Mouse (Mus musculus) hindbrain, embryonic 16.5 days (tissue): ENCODE measurements at regions not wholly inside any gene's neighbourhood (a gene's known extent, or its start where the extent isn't known, plus 50 kb on each side); places are given as distances from the start of the nearest gene placed in this dataset.

Experiments used
- ATAC-seq: fragments of 200-750 bp; cut with Nextera tagmentation; 2 replicates; pipeline ENCODE4 v1.8.0; 2017; ENCODE audit warnings: moderate TSS enrichment, moderate library complexity
- H3K27ac ChIP-seq: fragments of 300-500 bp; sonication (generic); 2 replicates; pipeline ENCODE4 v1.5.1; 2014; ENCODE audit warnings: low read depth, mild to moderate bottlenecking, control low read depth, low read length, moderate library complexity
- H3K27me3 ChIP-seq: fragments of 300-500 bp; sonication (generic); replicated peaks from 2 replicates; pipeline ENCODE4 v1.6.1; 2014; ENCODE audit warnings: low read length; ENCODE audit not compliant: control insufficient read depth, insufficient read depth
- H3K36me3 ChIP-seq: fragments of 300-500 bp; sonication (generic); 2 replicates; pipeline ENCODE4 v1.6.1; 2014; ENCODE audit warnings: mild to moderate bottlenecking, low read length, moderate library complexity, mixed read lengths; ENCODE audit not compliant: control insufficient read depth, insufficient read depth
- H3K4me1 ChIP-seq: fragments of 300-500 bp; sonication (generic); 2 replicates; pipeline ENCODE4 v1.6.1; 2014; ENCODE audit warnings: low read depth, low read length; ENCODE audit not compliant: control insufficient read depth, insufficient read depth
- H3K4me2 ChIP-seq: fragments of 300-500 bp; sonication (generic); 2 replicates; pipeline ENCODE4 v1.6.1; 2014; ENCODE audit warnings: mild to moderate bottlenecking, low read length, control low read depth, moderate library complexity
- H3K4me3 ChIP-seq: fragments of 300-500 bp; sonication (generic); 2 replicates; pipeline ENCODE4 v1.5.1; 2014; ENCODE audit warnings: mild to moderate bottlenecking, low read length, control low read depth, moderate library complexity
- H3K9ac ChIP-seq: fragments of 300-500 bp; sonication (generic); 2 replicates; pipeline ENCODE4 v1.6.1; 2014; ENCODE audit warnings: low read depth, mild to moderate bottlenecking, control low read depth, low read length, moderate library complexity
- H3K9me3 ChIP-seq: fragments of 300-500 bp; sonication (generic); 2 replicates; pipeline ENCODE4 v1.6.1; 2014; ENCODE audit warnings: mild to moderate bottlenecking, low read length, moderate library complexity; ENCODE audit not compliant: control insufficient read depth
- WGBS: fragments of 180-500 bp; shearing (Covaris S2); extraction: QIAGEN DNeasy Blood & Tissue Kit; methylation state at CpG from one replicate; pipeline ENCODE4 v1.1.7; 2014; 5-methylcytosine and 5-hydroxymethylcytosine counted together

GRCm38 (mm10) chr1:177663163-177663562 is 66.5 kb upstream of the 1700016C15Rik start:
- no peak overlapping the region for H3K27ac ChIP-seq
- H3K4me2 ChIP-seq: no peak overlapping the region
- H3K9me3 ChIP-seq: no peaks in the 10 kb centered on the region
- H3K4me1 ChIP-seq: no peaks in the 10 kb centered on the region
- H3K27me3 ChIP-seq: no peaks in the 10 kb centered on the region
- no peaks in the 10 kb centered on the region for H3K36me3 ChIP-seq
- no peak overlapping the region for H3K4me3 ChIP-seq
- H3K9ac ChIP-seq: no peak overlapping the region
- no peak for ATAC-seq
- 69% methylated on average over 7 of the region's 7 CpGs for WGBS

- no peak for ATAC-seq
Observed at GRCm38 (mm10) chr1:177667041-177667791, 62.4 kb upstream of the 1700016C15Rik start.

GRCm38 (mm10) chr1:177670576-177670975 is 59.0 kb upstream of the 1700016C15Rik start:
- no peak overlapping the region for H3K4me3 ChIP-seq
- H3K4me1 ChIP-seq: no peaks in the 10 kb centered on the region
- no peak overlapping the region for H3K9ac ChIP-seq
- H3K4me2 ChIP-seq: no peak overlapping the region
- no peaks in the 10 kb centered on the region for H3K36me3 ChIP-seq
- no peaks in the 10 kb centered on the region for H3K9me3 ChIP-seq
- no peak for ATAC-seq
- 93% methylated on average over 1 of the region's 1 CpGs for WGBS
- no peaks in the 10 kb centered on the region for H3K27me3 ChIP-seq
- no peak overlapping the region for H3K27ac ChIP-seq

More at GRCm38 (mm10) chr1:177667041-177667791, 62.4 kb upstream of the 1700016C15Rik start:
- H3K27ac ChIP-seq: no peak overlapping the region
- 87% methylated on average over 8 of the region's 8 CpGs for WGBS
- H3K27me3 ChIP-seq: no peaks in the 10 kb centered on the region
- H3K4me3 ChIP-seq: no peak overlapping the region
- H3K4me1 ChIP-seq: no peaks in the 10 kb centered on the region
- no peaks in the 10 kb centered on the region for H3K36me3 ChIP-seq
- no peak overlapping the region for H3K9ac ChIP-seq
- no peak overlapping the region for H3K4me2 ChIP-seq
- H3K9me3 ChIP-seq: no peaks in the 10 kb centered on the region

- no peak for ATAC-seq
- Histone ChIP-seq H3K9me3 (no peaks in the 10 kb centered on the region), H3K27ac (no peak overlapping the region), H3K4me2 (no peak overlapping the region), H3K36me3 (no peaks in the 10 kb centered on the region), H3K9ac (no peak overlapping the region), H3K4me3 (no peak overlapping the region), H3K27me3 (no peaks in the 10 kb centered on the region), H3K4me1 (no peaks in the 10 kb centered on the region)
- 93% methylated on average over 5 of the region's 5 CpGs for WGBS
Observed at GRCm38 (mm10) chr1:177676657-177677056, 53.0 kb upstream of the 1700016C15Rik start.

GRCm38 (mm10) chr1:177678832-177679231 is 50.8 kb upstream of the 1700016C15Rik start:
- Histone ChIP-seq H3K36me3 (no peaks in the 10 kb centered on the region), H3K9ac (no peak overlapping the region), H3K4me1 (no peaks in the 10 kb centered on the region; the same call in 1 of the 2 replicates), H3K4me2 (no peak overlapping the region), H3K4me3 (no peak overlapping the region), H3K27ac (no peak overlapping the region), H3K9me3 (no peaks in the 10 kb centered on the region), H3K27me3 (no peaks in the 10 kb centered on the region)
- no peak for ATAC-seq
- WGBS: 94% methylated on average over 4 of the region's 4 CpGs
